Mouse (Mus musculus): Measurements from ENCODE around the gene Zfp319.

Zfp319 gene

DNA sequence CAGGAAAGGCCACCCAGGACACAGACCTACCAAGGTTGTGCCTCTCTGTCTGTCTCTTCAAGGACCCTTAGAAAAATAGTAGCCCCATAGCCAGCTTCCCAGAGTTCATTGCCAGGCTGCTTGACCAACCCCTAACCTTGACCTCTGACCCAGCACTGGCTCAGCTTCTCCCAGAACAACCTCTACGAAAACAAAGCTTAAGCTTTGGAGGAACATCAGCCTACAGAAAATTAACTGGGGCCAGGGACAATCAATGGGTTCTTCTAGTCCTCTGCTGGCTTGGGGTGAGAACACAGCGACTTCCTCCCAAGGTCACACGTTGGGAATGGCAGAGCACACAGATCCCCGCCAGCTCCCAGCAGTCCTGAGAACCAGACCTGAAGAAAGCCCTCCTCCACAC, 26.2 kb downstream of the Zfp319 start:
- DNase-seq = no peak

DNA sequence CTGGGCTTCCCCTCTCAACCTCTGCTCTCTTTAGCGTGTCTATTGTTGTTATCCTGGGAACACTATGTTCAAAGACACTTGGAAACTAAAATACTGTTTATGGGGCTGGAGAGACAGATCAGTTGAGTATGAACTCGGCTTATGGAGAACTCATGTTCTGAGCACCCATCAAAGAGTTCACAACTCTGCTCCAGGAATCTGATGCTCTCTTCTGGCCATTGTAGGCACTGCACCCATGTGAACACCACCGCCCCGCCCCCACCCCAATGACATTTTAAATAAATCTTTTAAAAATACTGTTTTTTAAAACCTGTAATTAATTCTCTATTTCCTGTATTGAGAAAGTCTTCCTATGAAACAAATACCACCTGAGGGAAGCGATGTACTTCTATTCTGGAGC, 29.3 kb downstream of the Zfp319 start:
- DNase-seq = no peak

DNA sequence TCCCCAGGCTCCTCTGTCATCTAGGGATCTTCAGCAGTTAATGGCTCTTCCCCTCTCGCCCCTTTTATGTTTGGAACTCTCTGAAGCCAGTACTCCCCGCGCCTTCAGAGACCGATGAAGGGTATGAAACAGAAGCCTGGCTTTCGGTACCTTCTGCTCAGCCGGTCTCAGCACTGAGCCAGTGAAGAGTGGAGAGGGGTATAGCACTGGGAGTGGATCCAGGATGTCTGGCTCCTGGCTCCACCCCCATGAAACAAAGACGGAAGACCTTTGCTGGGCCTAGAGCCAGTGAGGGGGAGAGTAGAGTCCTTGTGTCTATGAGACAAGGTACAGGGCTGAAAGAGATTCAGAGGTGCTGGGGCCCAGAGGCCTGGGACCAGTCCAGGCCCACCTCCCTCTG, 37.9 kb downstream of the Zfp319 start:
- no peak for DNase-seq

DNA sequence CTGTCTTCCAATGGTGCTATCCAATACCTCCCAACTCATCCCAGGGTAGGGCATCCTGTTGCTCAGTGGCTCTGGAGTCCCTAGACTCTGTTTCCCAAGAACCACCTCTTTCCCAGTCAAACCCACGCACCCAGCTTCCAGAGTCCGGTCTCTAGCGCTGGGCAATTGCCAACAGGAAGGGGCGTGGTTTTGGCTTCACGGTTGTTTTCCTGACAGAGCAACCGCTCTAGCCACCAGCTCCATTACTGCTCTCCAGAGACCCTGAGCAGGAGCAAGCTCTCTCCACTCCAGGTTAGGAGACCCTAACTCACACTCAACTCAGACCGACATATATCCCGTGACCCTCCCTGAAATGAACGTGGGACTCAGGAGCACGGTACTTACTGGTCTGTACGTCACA, 38.6 kb downstream of the Zfp319 start:
- no peak for DNase-seq

DNA sequence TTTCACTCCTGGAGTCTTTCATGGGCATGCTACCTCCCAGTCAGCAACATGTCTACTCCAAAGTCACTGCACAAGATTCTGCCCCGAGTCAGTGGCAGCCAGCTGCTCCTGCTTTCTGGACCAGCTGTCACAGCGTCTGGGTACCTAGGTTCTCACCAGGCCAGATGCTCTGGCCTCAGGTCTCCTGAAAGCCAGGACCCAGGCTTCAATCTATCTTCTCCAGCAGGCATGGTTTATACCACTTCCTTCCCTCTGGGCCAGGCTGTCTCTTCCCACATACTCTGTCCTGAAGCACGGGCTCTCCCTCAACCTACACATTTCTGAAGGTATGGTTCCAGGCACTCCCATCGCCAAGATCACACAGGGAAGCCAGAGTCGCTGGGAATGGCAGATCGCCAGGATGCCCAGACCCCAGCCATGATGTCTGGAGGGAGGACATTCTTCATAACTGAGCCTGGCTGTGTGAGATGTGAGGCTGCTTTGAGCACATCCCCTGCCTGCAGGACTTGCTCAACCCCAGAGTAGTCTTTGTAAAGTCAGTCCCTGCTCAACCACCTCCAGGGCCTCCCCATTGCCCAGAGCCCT, 42.6 kb downstream of the Zfp319 start:
- DNase-seq = no peak

DNA sequence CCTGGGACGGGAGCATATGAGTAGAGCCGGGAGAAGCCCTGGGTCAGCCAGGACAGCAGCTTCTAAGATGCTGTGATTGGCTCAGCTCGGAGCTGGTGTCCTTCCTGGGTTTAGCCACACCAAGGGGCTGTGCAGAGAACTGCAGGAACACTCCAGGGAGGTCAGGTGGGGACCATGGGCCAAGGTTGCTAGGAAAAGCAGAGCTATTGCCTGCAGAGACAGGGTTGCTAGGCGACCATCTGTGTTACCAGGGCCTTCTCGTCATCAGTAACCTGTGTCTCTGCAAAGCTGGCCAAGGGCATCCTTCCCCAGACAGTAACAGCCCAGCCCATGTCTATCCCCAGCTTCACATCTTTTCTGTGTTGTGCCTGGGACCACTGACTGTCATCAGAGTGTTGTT, 50.3 kb downstream of the Zfp319 start:
- no peak for DNase-seq
